Mouse (Mus musculus) adrenal gland, postnatal 10 days (tissue): ENCODE measurements around the gene Gm8232. TPM values are rescaled to one million over a fixed set of nuclear protein-coding genes. Genes with fewer than 3 reads are reported as not detected.
"Not testable (repeated sequence)": the region's sequence is repeated elsewhere in the genome, so short reads cannot be mapped to it uniquely, and the experiment has no call there.

ENCODE experiments used
- DNase-seq: peaks from one replicate; pipeline ENCODE4 v3.0.0; 2021; ENCODE audit warnings: mixed read lengths
- long read RNA-seq, 2 experiments: library from polyadenylated mRNA; stranded (forward); transcript quantifications; one replicate each; pipeline ENCODE4 v2.0.0; 2021
- total RNA-seq, 2 experiments: library from RNA; stranded (reverse); gene quantifications; 2 replicates each; pipeline ENCODE4 v1.2.3; 2021

Gene Gm8232
- total RNA-seq: not detected
- long read RNA-seq, experiment 1: 0 reads
- long read RNA-seq, experiment 2: 0 reads

DNA sequence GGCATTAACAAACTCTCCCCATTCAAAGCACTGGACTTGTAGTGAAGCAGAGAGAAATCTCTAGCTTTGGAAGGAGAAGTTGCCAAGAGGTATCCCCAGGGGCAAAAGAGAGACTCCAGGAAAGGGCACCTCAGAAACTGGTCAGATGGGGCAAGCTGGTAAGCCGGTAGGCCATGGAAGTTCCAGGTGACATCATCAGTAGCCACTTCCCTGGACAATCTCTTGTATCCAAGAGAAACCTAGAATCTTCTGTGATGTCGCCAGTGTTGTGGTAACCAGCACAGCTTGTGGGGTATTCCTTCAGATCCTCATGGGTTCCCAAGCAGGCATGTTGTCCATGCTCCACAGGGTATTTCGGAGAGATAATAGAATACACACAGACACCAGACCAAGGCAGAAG lies at the start of gene Gm8232:
Gene Gm8232, plus strand, starts transcription at position 301 of the 400 bp plus-strand sequence.
- DNase-seq: not testable (repeated sequence)

DNA sequence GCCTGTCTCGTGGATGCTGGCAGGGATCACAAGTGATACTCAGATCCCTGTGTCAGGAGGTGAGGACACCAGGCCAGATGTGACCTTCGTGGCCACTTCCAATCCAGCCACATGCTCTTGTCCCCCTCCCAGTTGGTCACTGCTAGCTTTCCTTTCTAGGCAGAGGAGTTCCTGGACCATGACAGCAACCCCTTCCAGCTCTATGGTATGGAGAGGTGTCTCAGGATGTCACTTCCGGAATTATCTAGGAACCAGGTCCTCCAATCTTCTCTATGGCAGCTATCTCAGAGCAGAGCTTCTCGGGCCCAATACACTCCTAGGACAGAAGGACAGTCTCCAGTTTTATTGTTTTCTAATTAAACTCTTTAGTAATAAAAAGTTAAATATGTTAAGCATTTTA lies 49.2 kb upstream of the Gm8232 start:
- DNase-seq: not testable (repeated sequence)

DNA sequence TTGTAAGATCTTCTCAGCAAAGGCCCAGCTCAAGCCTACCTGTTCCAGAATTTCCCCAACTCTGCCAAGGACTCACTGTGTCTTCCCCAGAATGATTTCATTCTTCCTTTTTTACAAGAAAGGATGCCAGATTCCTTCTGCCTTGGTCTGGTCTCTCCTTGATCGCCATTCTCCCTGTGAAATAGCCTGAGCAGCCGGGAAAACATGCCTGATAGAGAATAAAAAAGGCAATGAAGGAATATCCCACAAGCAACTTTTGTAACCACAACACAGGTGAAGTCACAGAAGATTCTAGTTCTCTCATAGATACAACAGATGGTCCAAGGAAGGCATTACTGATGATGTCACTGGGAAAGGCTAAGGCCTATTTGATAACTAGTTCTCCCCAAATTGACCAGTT lies 22.8 kb upstream of the Gm8232 start, which contains the start of gene Gm3371:
Gene Gm3371, minus strand, starts transcription at position 101 of the 400 bp plus-strand sequence.
- not testable (repeated sequence) for DNase-seq

Other genes with a start within 250 kb of the Gm8232 start
- gene Gm8212, start 236.0 kb upstream of the Gm8232 start, total RNA-seq: not detected
- gene 4930503E14Rik, start 220.4 kb upstream of the Gm8232 start, total RNA-seq: not detected
- gene Gm8220, start 148.1 kb upstream of the Gm8232 start, total RNA-seq: not detected
- not detected for gene Gm5930, start 95.1 kb upstream of the Gm8232 start, total RNA-seq
- gene Gm8229, start 68.3 kb upstream of the Gm8232 start, total RNA-seq: not detected
- not detected for gene Gm3371, start 22.9 kb upstream of the Gm8232 start, total RNA-seq
- gene BC061237, start 58.8 kb downstream of the Gm8232 start, total RNA-seq: not detected
- gene Gm17093, start 84.6 kb downstream of the Gm8232 start, total RNA-seq: not detected
- not detected for gene Gm8247, start 149.5 kb downstream of the Gm8232 start, total RNA-seq
- not detected for gene Gm5624, start 194.3 kb downstream of the Gm8232 start, total RNA-seq